Mouse (Mus musculus): ENCODE results near the gene Wrap73.

Wrap73 gene

GRCm38 (mm10) chr4:154183566-154183965 lies 41.4 kb downstream of the Wrap73 start:
- no peak for DNase-seq (ENCODE audit: low spot score)

- DNase-seq (ENCODE audit: low spot score): no peak
Measured at GRCm38 (mm10) chr4:154185001-154185400, 42.8 kb downstream of the Wrap73 start.

- no peak for DNase-seq (ENCODE audit: low spot score)
Measured at GRCm38 (mm10) chr4:154186002-154186537, 43.9 kb downstream of the Wrap73 start.

GRCm38 (mm10) chr4:154188948-154189347 lies 46.8 kb downstream of the Wrap73 start:
- DNase-seq (ENCODE audit: low spot score): no peak

- no peak for DNase-seq (ENCODE audit: low spot score)
Measured at GRCm38 (mm10) chr4:154197961-154198360, 55.8 kb downstream of the Wrap73 start.

- DNase-seq (ENCODE audit: low spot score): no peak
Measured at GRCm38 (mm10) chr4:154198377-154198961, 56.3 kb downstream of the Wrap73 start.

- no peak for DNase-seq (ENCODE audit: low spot score)
Measured at GRCm38 (mm10) chr4:154201511-154201910, 59.3 kb downstream of the Wrap73 start.

GRCm38 (mm10) chr4:154204532-154204931 lies 62.4 kb downstream of the Wrap73 start:
- DNase-seq (ENCODE audit: low spot score): no peak

GRCm38 (mm10) chr4:154205392-154205791 lies 63.2 kb downstream of the Wrap73 start:
- DNase-seq (ENCODE audit: low spot score): no peak

GRCm38 (mm10) chr4:154207261-154207660 lies 65.1 kb downstream of the Wrap73 start:
- no peak for DNase-seq (ENCODE audit: low spot score)

- no peak for DNase-seq (ENCODE audit: low spot score)
Measured at GRCm38 (mm10) chr4:154209054-154209453, 66.9 kb downstream of the Wrap73 start.

GRCm38 (mm10) chr4:154209825-154210224 lies 67.7 kb downstream of the Wrap73 start:
- DNase-seq (ENCODE audit: low spot score): no peak

- DNase-seq (ENCODE audit: low spot score): no peak
Measured at GRCm38 (mm10) chr4:154211459-154211858, 69.3 kb downstream of the Wrap73 start.

GRCm38 (mm10) chr4:154213586-154213985 lies 71.4 kb downstream of the Wrap73 start:
- DNase-seq (ENCODE audit: low spot score): no peak

GRCm38 (mm10) chr4:154214075-154214474 lies 71.9 kb downstream of the Wrap73 start:
- no peak for DNase-seq (ENCODE audit: low spot score)

Data from urinary bladder, postnatal 10 days (tissue).